Mouse (Mus musculus) skeletal muscle tissue, postnatal 0 days (tissue): ENCODE data around the gene Olfr1416. TPM values are rescaled to one million over a fixed set of nuclear protein-coding genes. Genes with fewer than 3 reads are reported as not detected.

Experiments used
- microRNA-seq, 2 experiments: library from miRNA; unstranded; fragments of <30 nt; microRNA quantifications; one replicate each; pipeline ENCODE4; 2016
- polyA plus RNA-seq: library from polyadenylated mRNA; unstranded; fragments of >200 nt; fragmentation: Nextera tagmentation; extraction: Ambion mirVana; gene quantifications from 2 replicates; pipeline ENCODE4 v1.2.1, GENCODE M21; 2015

Gene Olfr1416
- polyA plus RNA-seq, result not detected in 2 replicates

DNA sequence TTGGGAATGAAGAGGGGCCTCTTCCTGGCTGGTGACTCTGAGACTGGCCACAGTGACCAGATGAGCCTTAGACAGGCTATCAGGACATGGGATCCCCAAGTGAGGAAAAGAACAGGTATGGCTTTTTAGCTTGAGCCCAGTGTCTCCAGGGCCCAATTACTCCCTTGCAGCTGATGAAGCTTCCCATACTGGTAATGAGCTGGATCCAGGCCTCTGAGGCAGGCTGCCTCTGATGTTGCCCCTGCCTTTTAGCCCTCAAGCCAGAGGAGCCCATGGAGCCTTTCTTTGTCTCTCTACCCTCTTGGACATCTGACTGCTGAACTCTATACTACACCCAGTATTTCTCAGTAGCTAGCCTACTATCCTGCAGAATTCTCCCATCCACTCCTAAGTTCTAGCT, at the start of gene Olfr1416:
Gene Olfr1416, minus strand, starts transcription at position 101 of the 400 bp plus-strand sequence.

DNA sequence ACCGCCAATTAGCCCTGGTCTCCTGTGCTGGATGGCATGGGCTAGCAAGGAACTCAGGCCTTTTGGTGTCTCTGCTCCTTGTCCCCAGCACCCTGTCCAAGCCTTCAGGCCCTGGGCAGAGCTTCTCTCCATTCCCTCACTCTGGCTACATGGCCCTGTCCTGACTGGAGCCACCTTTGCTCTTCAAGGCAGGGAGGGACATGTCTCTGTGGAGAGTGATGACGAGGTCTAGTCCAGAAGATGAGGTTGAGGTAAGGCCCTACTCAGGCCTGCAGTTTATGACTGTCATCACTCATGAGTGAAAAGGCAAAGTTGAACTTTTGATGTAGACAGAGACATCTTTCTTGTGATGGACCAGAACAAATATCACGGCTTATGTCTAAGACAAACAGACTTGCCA, 33.6 kb upstream of the Olfr1416 start, which contains the start of gene Olfr1414:
Gene Olfr1414, minus strand, starts transcription at position 101 of the 400 bp plus-strand sequence.

DNA sequence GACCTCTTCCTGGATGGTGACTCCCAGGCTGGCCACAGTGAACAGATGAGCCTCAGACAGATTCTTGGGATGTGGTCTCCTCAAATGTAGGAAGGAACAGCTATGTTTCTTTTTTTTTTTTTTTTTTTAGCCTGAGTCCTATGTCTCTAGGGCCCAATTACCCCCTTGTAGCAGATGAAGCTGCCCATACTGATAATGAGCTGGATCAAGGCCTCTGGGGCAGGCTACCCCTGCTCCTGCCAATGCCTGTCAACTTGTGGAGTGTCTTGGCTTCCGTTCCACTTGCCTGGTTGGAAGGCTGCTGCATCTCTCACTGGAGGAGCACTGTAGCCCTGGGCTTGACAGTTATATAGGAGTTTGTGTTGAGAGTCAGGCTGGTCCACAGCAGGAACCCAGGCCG, 11.1 kb upstream of the Olfr1416 start, which contains the start of gene Olfr1415:
Gene Olfr1415, minus strand, starts transcription at position 101 of the 400 bp plus-strand sequence.

GRCm38 (mm10) chr1:92473165-92474041, 11.5 kb downstream of the Olfr1416 start, which contains the start of gene Ndufa10:
Gene Ndufa10, minus strand, starts transcription at chr1:92473860.

Small RNA genes within 50 kb of the gene (microRNA-seq; reads per million reads assigned to microRNA genes)
- gene Mir6900, result 3.2 to 3.3 reads per million in 2 experiments

Other genes starting within 250 kb of the Olfr1416 start
- gene Ndufa10, start 11.3 kb downstream of the Olfr1416 start, polyA plus RNA-seq, result 496 and 559 TPM in 2 replicates
- not detected in 2 replicates for gene Olfr1415, start 11.0 kb upstream of the Olfr1416 start, polyA plus RNA-seq
- gene Olfr1414, start 33.5 kb upstream of the Olfr1416 start, polyA plus RNA-seq, result not detected in 2 replicates
- not detected in 2 replicates for gene Olfr1413, start 86.2 kb upstream of the Olfr1416 start, polyA plus RNA-seq
- gene Olfr1412, start 100.7 kb upstream of the Olfr1416 start, polyA plus RNA-seq, result not detected in 2 replicates
- not detected in 2 replicates for gene Olfr1411, start 109.3 kb upstream of the Olfr1416 start, polyA plus RNA-seq
- not detected in 2 replicates for gene Olfr1410, start 120.7 kb upstream of the Olfr1416 start, polyA plus RNA-seq
- not detected in 2 replicates for gene Olfr12, start 132.7 kb upstream of the Olfr1416 start, polyA plus RNA-seq
- gene Cops9, start 156.9 kb upstream of the Olfr1416 start, polyA plus RNA-seq, result 411 and 456 TPM in 2 replicates
- 0.33 and 0.59 TPM in 2 replicates for gene Otos, start 163.7 kb upstream of the Olfr1416 start, polyA plus RNA-seq